Mouse (Mus musculus) embryonic facial prominence, embryonic 10.5 days (tissue): ENCODE results near the gene Cul9. TPM values are rescaled to one million over a fixed set of nuclear protein-coding genes. Genes with fewer than 3 reads are reported as not detected.

Source experiments
- DNase-seq: peaks from one replicate; pipeline ENCODE4 v3.0.0-alpha.2; 2017; ENCODE audit warnings: low spot score
- H3K27ac ChIP-seq: fragments of 300-500 bp; sonication (generic); replicated peaks from 2 replicates; pipeline ENCODE4 v1.5.1; 2016; ENCODE audit warnings: mild to moderate bottlenecking
- H3K27me3 ChIP-seq: fragments of 300-500 bp; sonication (generic); replicated peaks from 2 replicates; pipeline ENCODE4 v1.6.1; 2016; ENCODE audit warnings: low read depth, mild to moderate bottlenecking; ENCODE audit not compliant: poor library complexity, severe bottlenecking
- H3K36me3 ChIP-seq: fragments of 300-500 bp; sonication (generic); replicated peaks from 2 replicates; pipeline ENCODE4 v1.6.1; 2016; ENCODE audit warnings: mild to moderate bottlenecking, moderate library complexity
- H3K4me1 ChIP-seq: fragments of 300-500 bp; sonication (generic); 2 replicates; pipeline ENCODE4 v1.6.1; 2016
- H3K4me3 ChIP-seq: fragments of 300-500 bp; sonication (generic); 2 replicates; pipeline ENCODE4 v1.5.1; 2016; ENCODE audit warnings: mild to moderate bottlenecking, moderate library complexity
- H3K9me3 ChIP-seq: fragments of 300-500 bp; sonication (generic); 2 replicates; pipeline ENCODE4 v1.6.1; 2016; ENCODE audit warnings: mild to moderate bottlenecking
- WGBS: fragments of 180-500 bp; shearing (Covaris S2); methylation state at CpG from one replicate; pipeline ENCODE4 v1.1.7; 2016; 5-methylcytosine and 5-hydroxymethylcytosine counted together
- polyA plus RNA-seq: library from polyadenylated mRNA; unstranded; fragments of >200 nt; fragmentation: Nextera tagmentation; extraction: Ambion mirVana; gene quantifications from 2 replicates; pipeline ENCODE4 v1.2.1, GENCODE M21; 2016

The Cul9 gene
- polyA plus RNA-seq, 1 experiment from 2014 or later, result 6.1 TPM

DNA sequence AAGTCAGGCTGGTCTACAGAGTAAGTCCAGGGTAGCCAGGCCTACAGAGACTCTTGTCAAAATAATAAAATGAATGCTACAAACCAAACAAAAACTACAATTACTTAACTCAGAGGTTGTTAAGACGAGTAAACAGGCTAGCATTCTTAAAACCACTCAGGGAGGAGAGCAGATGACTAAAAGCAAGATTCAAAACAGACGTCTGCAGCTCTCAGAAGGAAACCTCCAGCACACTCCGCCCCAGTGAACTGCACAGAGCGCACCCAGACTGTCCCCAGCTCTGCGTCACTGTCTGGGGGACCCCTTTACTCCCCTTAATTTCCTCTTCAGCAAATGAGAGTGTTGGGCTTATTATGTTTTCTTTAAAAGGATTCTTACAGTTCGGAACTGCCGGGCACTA lies 6.0 kb upstream of the Cul9 start:
- DNase-seq, result no peak
- peak overlapping the region; percentile 97; the same call in 1 of the 2 replicates for H3K4me3 ChIP-seq

DNA sequence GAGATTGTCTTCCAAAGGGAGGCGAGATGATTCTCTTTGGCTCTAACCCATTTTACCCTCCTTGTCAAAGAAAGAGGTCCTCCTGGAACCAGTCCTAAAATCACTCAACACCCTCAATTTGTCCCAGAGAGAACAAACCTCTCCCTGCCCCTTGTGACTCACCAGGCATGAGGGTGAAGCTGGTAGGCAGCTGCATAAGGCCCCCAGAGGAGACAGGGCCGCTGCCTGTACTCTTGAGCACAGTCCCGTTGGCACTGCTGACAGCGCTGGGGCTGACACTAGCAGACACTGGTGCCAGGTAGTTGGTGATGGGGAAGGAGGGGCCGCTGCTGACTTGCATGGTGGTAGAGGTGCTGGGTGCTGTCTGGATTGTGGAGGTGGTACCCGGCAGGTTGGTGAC lies 5.2 kb upstream of the Cul9 start:
- Histone ChIP-seq H3K4me1 (peaks cover 65% of the 10 kb centered on the region), H3K9me3 (no peaks in the 10 kb centered on the region), H3K27ac (no peak overlapping the region), H3K27me3 (peaks cover 23% of the 10 kb centered on the region), H3K36me3 (peaks cover 50% of the 10 kb centered on the region), H3K4me3 (no peak overlapping the region)
- DNase-seq, result no peak
- WGBS, result 92% methylated on average over 6 of the region's 6 CpGs

More for the DNA sequence above, 6.0 kb upstream of the Cul9 start:
- Histone ChIP-seq H3K27me3 (peaks cover 15% of the 10 kb centered on the region), H3K27ac (peak overlapping the region; percentile 59; the same call in 1 of the 2 replicates), H3K36me3 (peaks cover 50% of the 10 kb centered on the region), H3K4me1 (peaks cover 65% of the 10 kb centered on the region), H3K9me3 (no peaks in the 10 kb centered on the region)
- WGBS, result 84% methylated on average over 7 of the region's 7 CpGs

DNA sequence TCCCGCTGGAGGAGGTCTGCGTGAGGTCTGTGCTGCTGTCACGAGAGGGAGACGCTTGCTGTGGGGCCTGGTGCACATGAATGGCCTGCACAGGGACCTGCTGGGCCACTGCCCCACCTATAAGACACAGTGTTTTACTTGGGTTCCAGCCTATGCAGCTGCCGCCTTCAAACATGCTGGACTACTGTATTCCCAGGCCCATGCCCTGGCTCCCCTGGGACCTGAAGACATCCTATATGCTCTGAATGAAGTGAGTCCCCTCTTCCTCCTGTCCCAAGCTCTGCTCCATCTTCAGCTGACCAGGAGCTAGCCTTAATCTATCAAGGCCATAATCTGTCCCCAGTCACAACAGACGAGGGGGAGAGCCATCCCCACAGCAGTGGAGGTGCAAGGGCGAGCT lies 4.7 kb upstream of the Cul9 start:
- Histone ChIP-seq H3K4me1 (peaks cover 67% of the 10 kb centered on the region), H3K4me3 (no peak overlapping the region), H3K36me3 (peaks cover 50% of the 10 kb centered on the region), H3K9me3 (no peaks in the 10 kb centered on the region), H3K27me3 (peaks cover 27% of the 10 kb centered on the region), H3K27ac (no peak overlapping the region)
- no peak for DNase-seq
- WGBS, result 96% methylated on average over 7 of the region's 7 CpGs

DNA sequence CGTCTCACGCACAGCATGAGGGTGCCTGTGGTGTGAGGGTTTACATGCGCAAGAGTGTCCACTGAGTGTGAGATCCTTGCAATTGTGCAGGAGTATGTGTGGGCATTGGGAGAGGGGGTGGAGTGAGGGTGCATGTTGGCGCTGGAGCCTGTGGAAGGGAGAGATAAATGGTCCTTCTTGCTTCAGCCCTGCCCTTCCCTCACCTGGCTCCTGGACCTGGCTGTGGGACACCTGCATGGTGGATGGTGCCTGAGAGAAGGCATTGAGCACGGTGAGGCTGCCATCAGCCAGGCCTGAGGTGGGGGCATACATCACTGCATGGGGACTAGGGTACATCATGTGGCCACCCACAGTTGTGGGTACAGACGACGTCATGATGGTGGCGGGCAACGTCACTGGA lies 3.5 kb upstream of the Cul9 start:
- Histone ChIP-seq H3K27ac (no peak overlapping the region), H3K4me1 (peaks cover 64% of the 10 kb centered on the region), H3K4me3 (no peak overlapping the region), H3K36me3 (peaks cover 50% of the 10 kb centered on the region), H3K9me3 (no peaks in the 10 kb centered on the region), H3K27me3 (peaks cover 40% of the 10 kb centered on the region)
- DNase-seq, result no peak
- WGBS, result 91% methylated on average over 9 of the region's 9 CpGs

DNA sequence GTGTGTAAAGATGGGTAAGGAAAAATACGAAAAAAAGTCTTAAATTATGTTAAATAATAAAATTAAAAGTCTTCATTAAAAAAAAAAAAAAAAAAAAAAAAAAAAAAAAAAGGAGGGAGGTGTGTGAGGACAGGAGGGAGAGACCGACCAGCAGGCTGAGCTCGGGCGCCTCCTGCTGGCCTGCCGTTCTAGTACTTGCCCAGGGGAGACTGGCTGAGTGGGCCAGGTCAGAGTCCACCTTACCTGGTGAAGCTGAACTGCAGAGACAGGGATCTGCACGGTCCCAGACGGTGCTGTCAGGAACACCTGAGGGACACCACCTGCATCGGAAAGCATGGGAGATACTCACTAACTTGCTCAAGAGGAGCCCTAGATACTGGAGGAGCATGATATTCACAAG lies 3.0 kb upstream of the Cul9 start:
- peaks cover 60% of the 10 kb centered on the region for H3K4me1 ChIP-seq
- H3K36me3 ChIP-seq, result peaks cover 50% of the 10 kb centered on the region
- no peaks in the 10 kb centered on the region for H3K9me3 ChIP-seq
- peak; percentile 84 for DNase-seq
- WGBS, result 25% methylated on average over 8 of the region's 8 CpGs
- H3K27ac ChIP-seq, result no peak overlapping the region
- H3K4me3 ChIP-seq, result no peak overlapping the region
- H3K27me3 ChIP-seq, result peaks cover 45% of the 10 kb centered on the region

DNA sequence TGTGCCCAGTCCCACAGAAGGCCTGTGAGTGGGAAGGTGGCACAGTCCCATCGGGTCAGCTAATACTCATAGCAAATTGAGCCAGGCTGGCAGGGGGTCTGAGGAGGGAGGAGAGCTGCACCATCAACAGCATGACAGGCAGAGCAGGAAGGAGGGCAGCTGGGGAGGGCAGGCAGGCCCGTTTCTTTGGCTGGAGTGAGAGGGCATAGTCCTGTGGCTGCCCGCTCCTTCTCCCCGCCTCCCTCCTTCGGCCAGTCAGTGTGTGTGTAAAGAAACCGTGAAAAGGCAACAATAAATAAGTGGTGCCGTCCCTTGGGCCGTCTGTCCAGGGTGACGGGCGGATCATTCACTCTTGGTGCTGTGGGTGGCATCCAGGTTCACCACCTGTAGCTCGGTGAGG lies 2.6 kb upstream of the Cul9 start:
- Histone ChIP-seq H3K4me1 (peaks cover 55% of the 10 kb centered on the region), H3K4me3 (no peak overlapping the region; the same call in 1 of the 2 replicates), H3K9me3 (no peaks in the 10 kb centered on the region), H3K27me3 (peaks cover 45% of the 10 kb centered on the region), H3K36me3 (peaks cover 50% of the 10 kb centered on the region), H3K27ac (no peak overlapping the region)
- no peak for DNase-seq
- WGBS, result 60% methylated on average over 11 of the region's 11 CpGs

DNA sequence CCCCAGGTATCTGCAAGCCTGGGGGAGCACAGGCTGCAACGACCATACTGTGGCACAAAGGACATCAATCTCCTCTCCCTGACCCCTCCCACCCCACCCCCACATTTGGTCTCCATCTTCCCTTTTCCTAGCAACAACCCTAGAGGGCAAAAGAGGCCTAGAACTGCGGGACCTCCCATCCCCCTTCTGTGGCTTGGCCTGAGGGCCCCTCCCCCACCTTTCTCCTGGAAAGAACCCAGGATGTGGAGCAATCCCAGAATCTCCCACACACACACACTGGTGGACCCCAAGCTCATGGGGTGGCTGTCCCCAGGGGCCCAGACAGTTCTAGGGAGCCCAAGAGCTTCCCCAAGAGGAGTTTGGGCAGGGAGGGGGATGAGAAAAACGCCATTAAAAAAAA lies 1.7 kb upstream of the Cul9 start:
- Histone ChIP-seq H3K4me1 (peaks cover 51% of the 10 kb centered on the region), H3K36me3 (peaks cover 50% of the 10 kb centered on the region), H3K4me3 (peak overlapping the region; percentile 4; the same call in 1 of the 2 replicates), H3K27me3 (peaks cover 53% of the 10 kb centered on the region), H3K9me3 (no peaks in the 10 kb centered on the region), H3K27ac (peak overlapping the region; percentile 4; the same call in 1 of the 2 replicates)
- 19% methylated on average over 3 of the region's 3 CpGs for WGBS
- no peak for DNase-seq

DNA sequence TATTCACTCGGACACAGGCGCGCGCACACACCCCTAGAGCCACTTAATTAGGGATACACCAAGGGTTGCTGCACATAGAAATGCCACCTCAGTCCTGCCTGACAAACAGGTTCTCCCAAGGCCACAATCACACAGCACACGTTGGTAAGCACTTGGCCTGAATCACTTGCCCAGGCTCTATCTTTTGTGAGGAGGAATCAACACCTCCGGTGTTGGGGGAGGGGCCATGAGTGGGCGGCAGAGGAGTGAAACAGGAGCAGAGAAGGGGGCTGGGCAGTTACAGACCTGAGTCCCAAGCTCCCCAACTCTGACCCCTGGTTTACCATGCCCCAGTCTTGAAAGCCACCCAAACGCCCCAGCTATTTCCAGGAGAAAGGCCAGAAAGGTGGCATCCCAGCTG lies 807 bp upstream of the Cul9 start:
- 9% methylated on average over 8 of the region's 8 CpGs for WGBS
- Histone ChIP-seq H3K27ac (peak overlapping the region; percentile 4), H3K9me3 (no peaks in the 10 kb centered on the region), H3K4me3 (peak overlapping the region; percentile 75), H3K36me3 (peaks cover 45% of the 10 kb centered on the region), H3K27me3 (peaks cover 53% of the 10 kb centered on the region), H3K4me1 (peaks cover 42% of the 10 kb centered on the region)
- DNase-seq, result peak; percentile 46

DNA sequence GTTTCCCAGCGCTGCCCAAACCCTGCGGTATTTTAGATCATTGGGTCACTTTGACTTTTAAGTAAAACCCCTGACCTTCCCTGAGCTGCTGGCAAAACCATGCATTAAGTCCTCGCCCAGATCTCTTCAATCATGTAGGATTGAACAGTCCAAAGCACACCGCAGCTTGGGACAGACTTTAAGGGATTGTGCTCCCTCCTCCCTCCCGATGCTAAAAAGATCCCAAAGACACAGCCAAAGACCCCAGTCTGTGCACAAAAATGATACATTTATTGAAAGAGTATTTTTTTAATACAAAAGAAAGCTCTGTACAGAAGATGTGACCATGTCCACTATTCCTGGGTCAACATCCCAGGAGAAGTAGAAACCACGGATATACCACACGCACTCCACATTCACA lies 403 bp upstream of the Cul9 start:
- Histone ChIP-seq H3K9me3 (no peaks in the 10 kb centered on the region), H3K27me3 (peaks cover 53% of the 10 kb centered on the region), H3K4me3 (peak overlapping the region; percentile 75), H3K4me1 (peaks cover 39% of the 10 kb centered on the region), H3K36me3 (peaks cover 41% of the 10 kb centered on the region), H3K27ac (peak overlapping the region; percentile 58)
- no peak for DNase-seq
- 7% methylated on average over 7 of the region's 7 CpGs for WGBS

DNA sequence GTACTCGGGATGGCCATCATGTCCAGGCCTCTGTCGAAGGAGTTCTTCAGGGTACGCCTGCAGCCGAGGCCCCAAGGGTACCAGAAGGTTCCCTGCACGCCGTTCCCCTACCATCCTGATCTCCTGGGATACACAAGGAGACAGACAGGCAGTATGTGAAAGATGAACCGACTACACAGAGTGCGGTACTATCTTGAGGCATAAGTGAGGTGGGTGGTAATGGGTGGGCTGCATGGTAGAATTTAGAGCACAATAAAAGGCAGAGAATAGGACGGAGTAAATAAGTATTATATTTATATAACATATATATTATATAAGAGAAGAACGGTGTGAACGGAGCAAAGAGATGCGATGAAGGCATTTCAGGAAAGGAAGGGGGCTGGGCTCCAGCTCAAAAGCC lies 2.5 kb downstream of the Cul9 start:
- H3K36me3 ChIP-seq, result peaks cover 23% of the 10 kb centered on the region
- no peaks in the 10 kb centered on the region for H3K9me3 ChIP-seq
- H3K27ac ChIP-seq, result no peak overlapping the region
- DNase-seq, result no peak
- 92% methylated on average over 12 of the region's 12 CpGs for WGBS
- no peak overlapping the region for H3K4me3 ChIP-seq
- peaks cover 69% of the 10 kb centered on the region for H3K27me3 ChIP-seq
- H3K4me1 ChIP-seq, result peaks cover 43% of the 10 kb centered on the region

DNA sequence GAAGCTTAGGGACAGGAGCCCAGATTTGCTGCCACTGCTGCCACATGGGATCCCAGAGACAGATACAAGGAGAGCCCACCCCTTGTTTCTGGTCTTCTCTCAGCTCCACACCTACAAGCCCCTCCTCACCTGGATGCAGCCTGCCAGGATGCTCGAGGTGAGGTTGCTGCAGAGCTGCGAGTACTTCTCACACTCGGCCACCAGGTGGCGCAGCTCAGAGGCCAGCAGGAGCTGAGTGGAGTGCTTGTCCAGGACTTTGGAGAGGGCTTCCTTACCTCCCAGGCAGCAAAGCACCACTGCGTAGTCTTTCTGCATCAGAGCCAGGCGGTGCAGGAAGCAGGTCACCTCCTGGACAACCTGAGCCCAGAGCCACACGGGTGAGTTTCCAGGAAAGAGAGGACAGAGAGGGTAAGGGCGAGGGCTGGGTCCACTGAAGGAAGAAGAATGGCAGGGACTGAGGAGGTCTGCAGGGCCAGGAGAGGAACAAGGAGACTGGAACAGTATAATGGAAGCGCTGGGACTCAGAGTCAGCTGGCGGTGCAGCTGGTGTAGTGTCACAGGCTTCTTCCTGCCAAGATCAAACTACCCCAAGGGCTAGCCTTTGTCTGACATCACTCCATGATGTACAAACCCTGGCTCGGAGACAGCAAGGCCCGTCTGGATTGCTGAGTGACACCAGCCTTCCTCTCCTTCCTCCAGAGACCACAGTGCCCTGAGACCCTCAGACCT lies 20.4 kb downstream of the Cul9 start:
- Histone ChIP-seq H3K4me1 (peaks cover 26% of the 10 kb centered on the region), H3K9me3 (no peaks in the 10 kb centered on the region), H3K27ac (no peak overlapping the region), H3K4me3 (no peak overlapping the region), H3K36me3 (no peaks in the 10 kb centered on the region), H3K27me3 (peaks cover 27% of the 10 kb centered on the region)
- WGBS, result 38% methylated on average over 12 of the region's 12 CpGs
- peak; percentile 86 for DNase-seq

DNA sequence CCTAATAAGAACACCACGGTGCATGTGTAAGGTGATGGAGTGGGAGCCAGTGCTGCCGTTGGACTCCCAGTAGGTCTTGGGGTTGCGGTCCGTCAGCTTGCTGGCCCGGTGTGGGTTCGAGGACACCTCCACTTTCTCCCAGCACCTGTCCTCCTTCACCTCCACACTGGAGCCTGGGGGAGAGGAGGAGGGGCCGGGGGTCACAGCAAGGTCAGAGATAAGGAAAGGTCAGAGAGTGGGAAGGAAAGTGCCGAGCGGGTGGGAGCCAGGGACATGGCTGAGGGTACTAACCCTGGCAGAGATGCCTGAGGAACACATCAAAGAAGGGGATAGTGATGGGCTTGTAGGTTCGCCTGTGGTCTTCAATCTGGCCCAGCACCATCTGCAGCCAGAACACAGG lies 21.1 kb downstream of the Cul9 start:
- WGBS, result 86% methylated on average over 10 of the region's 10 CpGs
- Histone ChIP-seq H3K27me3 (peaks cover 33% of the 10 kb centered on the region), H3K4me3 (no peak overlapping the region), H3K27ac (no peak overlapping the region), H3K4me1 (peaks cover 33% of the 10 kb centered on the region), H3K9me3 (no peaks in the 10 kb centered on the region), H3K36me3 (no peaks in the 10 kb centered on the region)
- DNase-seq, result no peak

DNA sequence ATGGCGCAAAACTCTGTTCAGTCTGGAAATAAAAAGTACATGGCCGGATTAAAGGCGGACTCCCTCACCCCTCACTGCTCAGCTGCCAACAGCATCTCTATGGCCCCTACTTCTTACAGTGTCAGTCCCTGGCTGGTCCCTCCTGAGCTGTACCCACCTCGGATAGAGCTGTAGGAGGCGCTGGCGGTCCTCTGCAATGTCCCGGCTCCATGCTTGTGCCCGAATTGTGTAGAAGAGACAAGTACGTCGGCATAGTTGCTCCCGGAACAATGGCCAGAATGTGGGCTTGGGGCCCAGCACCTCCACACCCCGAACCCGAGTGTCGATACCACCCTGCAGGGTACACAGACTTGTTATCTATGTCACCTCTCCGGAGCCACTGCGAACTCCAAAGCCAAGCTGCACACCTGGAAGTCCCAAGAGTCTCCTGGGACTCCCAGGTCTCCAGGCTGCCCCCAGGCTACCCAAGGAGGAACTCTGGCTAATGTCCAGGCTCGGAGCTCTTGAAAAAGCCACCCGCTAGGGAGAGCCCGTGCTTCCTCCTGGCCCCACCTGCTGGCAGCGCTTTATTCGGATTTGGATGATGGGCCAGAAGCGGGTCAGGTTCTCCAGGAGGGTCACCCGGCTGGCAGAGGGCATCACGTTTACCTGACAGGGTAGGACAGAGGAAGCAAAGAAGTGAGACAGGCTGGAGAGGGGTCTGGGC lies 24.1 kb downstream of the Cul9 start:
- whole genome bisulfite sequencing, result 35% methylated on average over 24 of the region's 24 CpGs
- DNase-seq, result no peak
- Histone ChIP-seq H3K27ac (no peak overlapping the region), H3K4me3 (peak overlapping the region; percentile 8; the same call in 1 of the 2 replicates), H3K4me1 (peaks cover 39% of the 10 kb centered on the region), H3K9me3 (no peaks in the 10 kb centered on the region), H3K27me3 (peaks cover 48% of the 10 kb centered on the region), H3K36me3 (no peaks in the 10 kb centered on the region)
